Mouse (Mus musculus) embryonic facial prominence, embryonic 11.5 days (tissue): Measurements from ENCODE around the gene Nrp2. TPM values are rescaled to one million over a fixed set of nuclear protein-coding genes. Genes with fewer than 3 reads are reported as not detected.
A peak's percentile ranks its signal among the peaks of the same experiment; 100 is the strongest.

Experiments used
- ATAC-seq: fragments of 200-750 bp; cut with Nextera tagmentation; replicated peaks from 2 replicates; pipeline ENCODE4 v1.8.0; 2017; ENCODE audit warnings: low read depth; ENCODE audit not compliant: insufficient number of reproducible peaks, low FRiP score, low TSS enrichment
- DNase-seq: peaks from one replicate; pipeline ENCODE4 v3.0.0-alpha.2; 2015; ENCODE audit warnings: low spot score
- H3K27ac ChIP-seq: fragments of 300-500 bp; sonication (generic); replicated peaks from 2 replicates; pipeline ENCODE4 v1.5.1; 2014; ENCODE audit warnings: mild to moderate bottlenecking, low read depth, low read length, control low read depth
- H3K27me3 ChIP-seq: fragments of 300-500 bp; sonication (generic); 2 replicates; pipeline ENCODE4 v1.6.1; 2014; ENCODE audit warnings: mild to moderate bottlenecking, low read length, moderate library complexity, mixed read lengths; ENCODE audit not compliant: control insufficient read depth, insufficient read depth
- H3K36me3 ChIP-seq: fragments of 300-500 bp; sonication (generic); replicated peaks from 2 replicates; pipeline ENCODE4 v1.6.1; 2014; ENCODE audit warnings: low read depth, mild to moderate bottlenecking, low read length, moderate library complexity, mixed read lengths; ENCODE audit not compliant: control insufficient read depth, insufficient read depth
- H3K4me1 ChIP-seq: fragments of 300-500 bp; sonication (generic); 2 replicates; pipeline ENCODE4 v1.6.1; 2014; ENCODE audit warnings: low read length, mixed read lengths; ENCODE audit not compliant: control insufficient read depth, insufficient read depth
- H3K4me2 ChIP-seq: fragments of 300-500 bp; sonication (generic); 2 replicates; pipeline ENCODE4 v1.6.1; 2014; ENCODE audit warnings: low read depth, mild to moderate bottlenecking, control low read depth, low read length, moderate library complexity
- H3K4me3 ChIP-seq: fragments of 300-500 bp; sonication (generic); 2 replicates; pipeline ENCODE4 v1.5.1; 2014; ENCODE audit warnings: low read depth, low read length, control low read depth
- H3K9ac ChIP-seq: fragments of 300-500 bp; sonication (generic); replicated peaks from 2 replicates; pipeline ENCODE4 v1.6.1; 2014; ENCODE audit warnings: mild to moderate bottlenecking, control low read depth, low read length
- H3K9me3 ChIP-seq: fragments of 300-500 bp; sonication (generic); replicated peaks from 2 replicates; pipeline ENCODE4 v1.6.1; 2016; ENCODE audit warnings: mild to moderate bottlenecking, low read length, inconsistent platforms, mixed read lengths; ENCODE audit not compliant: control insufficient read depth
- WGBS: fragments of 180-500 bp; shearing (Covaris S2); extraction: QIAGEN DNeasy Blood & Tissue Kit; methylation state at CpG from one replicate; pipeline ENCODE4 v1.1.7; 2014; 5-methylcytosine and 5-hydroxymethylcytosine counted together
- polyA plus RNA-seq: library from polyadenylated mRNA; unstranded; fragments of >200 nt; fragmentation: Nextera tagmentation; extraction: Ambion mirVana; gene quantifications from 2 replicates; pipeline ENCODE4 v1.2.1, GENCODE M21; 2014

Nrp2 gene
- polyA plus RNA-seq, 1 experiment from 2014 or later: 20.2 TPM

- Histone ChIP-seq H3K27me3 (no peaks in the 10 kb centered on the region), H3K4me2 (no peak overlapping the region), H3K4me1 (no peaks in the 10 kb centered on the region; the same call in 1 of the 2 replicates), H3K9me3 (no peaks in the 10 kb centered on the region), H3K27ac (no peak overlapping the region), H3K4me3 (no peak overlapping the region), H3K9ac (no peak overlapping the region), H3K36me3 (no peaks in the 10 kb centered on the region)
- WGBS: 32% methylated on average over 10 of the region's 10 CpGs
- DNase-seq: no peak
- no peak for ATAC-seq
These were observed 118.7 kb downstream of the Nrp2 start for GRCm38 (mm10) chr1:62821509-62822398.

DNA sequence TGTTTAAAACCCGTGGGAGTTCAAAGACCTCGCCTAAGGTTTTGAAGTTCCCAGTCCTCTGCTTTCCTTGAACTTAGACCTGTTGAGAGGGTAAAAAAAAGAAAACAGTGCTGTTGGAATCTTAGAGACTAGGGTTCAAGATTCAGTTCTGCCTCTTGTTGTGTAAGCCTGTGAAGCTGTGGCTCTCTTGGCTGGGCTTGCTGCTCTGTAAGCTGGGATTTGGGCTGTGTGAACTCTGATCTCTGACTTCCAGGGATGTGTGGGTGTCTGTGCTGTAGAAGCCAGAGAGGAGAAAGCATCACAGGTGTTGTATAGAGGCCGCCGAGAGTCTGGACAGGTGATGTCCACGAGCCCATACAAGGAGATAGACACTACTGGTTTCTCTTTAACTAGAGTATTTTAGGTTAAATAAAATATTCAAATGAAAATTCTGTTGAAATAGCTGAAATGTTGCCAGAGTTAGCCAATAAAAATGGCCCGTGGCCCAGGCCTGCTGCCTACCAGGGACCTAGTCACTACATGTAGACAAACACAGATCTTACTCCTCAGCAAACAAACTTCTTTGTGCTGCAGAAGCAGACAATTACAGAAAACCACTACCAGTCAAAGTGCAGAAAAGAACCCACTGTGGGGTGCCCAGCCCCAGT, 120.6 kb downstream of the Nrp2 start:
- H3K9ac ChIP-seq: no peak overlapping the region
- H3K9me3 ChIP-seq: no peaks in the 10 kb centered on the region
- H3K4me2 ChIP-seq: no peak overlapping the region
- DNase-seq: no peak
- no peak for ATAC-seq
- no peaks in the 10 kb centered on the region for H3K27me3 ChIP-seq
- no peaks in the 10 kb centered on the region; the same call in 1 of the 2 replicates for H3K4me1 ChIP-seq
- no peaks in the 10 kb centered on the region for H3K36me3 ChIP-seq
- WGBS: 69% methylated on average over 6 of the region's 6 CpGs
- no peak overlapping the region for H3K27ac ChIP-seq
- H3K4me3 ChIP-seq: no peak overlapping the region

GRCm38 (mm10) chr1:62825822-62826765, 123.0 kb downstream of the Nrp2 start:
- WGBS: 84% methylated on average over 17 of the region's 17 CpGs
- no peaks in the 10 kb centered on the region for H3K9me3 ChIP-seq
- no peak overlapping the region for H3K9ac ChIP-seq
- H3K27me3 ChIP-seq: no peaks in the 10 kb centered on the region
- H3K27ac ChIP-seq: no peak overlapping the region
- no peaks in the 10 kb centered on the region for H3K4me1 ChIP-seq
- no peak overlapping the region for H3K4me2 ChIP-seq
- no peaks in the 10 kb centered on the region for H3K36me3 ChIP-seq
- DNase-seq (no peak), ATAC-seq (no peak)
- H3K4me3 ChIP-seq: no peak overlapping the region

- H3K27ac ChIP-seq: no peak overlapping the region
- H3K4me3 ChIP-seq: no peak overlapping the region
- H3K36me3 ChIP-seq: no peaks in the 10 kb centered on the region
- WGBS: 76% methylated on average over 10 of the region's 10 CpGs
- DNase-seq (no peak), ATAC-seq (no peak)
- H3K9ac ChIP-seq: no peak overlapping the region
- no peaks in the 10 kb centered on the region for H3K27me3 ChIP-seq
- no peaks in the 10 kb centered on the region for H3K4me1 ChIP-seq
- H3K9me3 ChIP-seq: no peaks in the 10 kb centered on the region
- H3K4me2 ChIP-seq: no peak overlapping the region
These were observed 124.2 kb downstream of the Nrp2 start for GRCm38 (mm10) chr1:62827316-62827715.

GRCm38 (mm10) chr1:62828156-62828555, 125.1 kb downstream of the Nrp2 start:
- no peak overlapping the region for H3K27ac ChIP-seq

GRCm38 (mm10) chr1:62829690-62830417, 126.8 kb downstream of the Nrp2 start:
- DNase-seq (peak; percentile 47), ATAC-seq (no peak)
- Histone ChIP-seq H3K4me3 (no peak overlapping the region), H3K4me2 (no peak overlapping the region), H3K4me1 (no peaks in the 10 kb centered on the region), H3K36me3 (no peaks in the 10 kb centered on the region), H3K27ac (no peak overlapping the region), H3K9me3 (no peaks in the 10 kb centered on the region), H3K27me3 (no peaks in the 10 kb centered on the region), H3K9ac (no peak overlapping the region)
- 64% methylated on average over 4 of the region's 4 CpGs for WGBS

More at GRCm38 (mm10) chr1:62828156-62828555, 125.1 kb downstream of the Nrp2 start:
- Histone ChIP-seq H3K4me2 (no peak overlapping the region), H3K4me3 (no peak overlapping the region), H3K27me3 (no peaks in the 10 kb centered on the region), H3K9me3 (no peaks in the 10 kb centered on the region), H3K9ac (no peak overlapping the region), H3K4me1 (no peaks in the 10 kb centered on the region), H3K36me3 (no peaks in the 10 kb centered on the region)
- DNase-seq (no peak), ATAC-seq (no peak)
- 33% methylated on average over 4 of the region's 4 CpGs for WGBS

- H3K9ac ChIP-seq: no peak overlapping the region
- H3K27me3 ChIP-seq: no peaks in the 10 kb centered on the region
- 35% methylated on average over 7 of the region's 7 CpGs for WGBS
- H3K4me1 ChIP-seq: no peaks in the 10 kb centered on the region
- no peak for DNase-seq
- H3K4me2 ChIP-seq: no peak overlapping the region
- ATAC-seq: no peak
- no peak overlapping the region for H3K4me3 ChIP-seq
- no peaks in the 10 kb centered on the region for H3K36me3 ChIP-seq
- H3K9me3 ChIP-seq: no peaks in the 10 kb centered on the region
- no peak overlapping the region for H3K27ac ChIP-seq
These were observed 127.3 kb downstream of the Nrp2 start for GRCm38 (mm10) chr1:62830418-62830769.
